Mouse (Mus musculus): ENCODE measurements around the gene Tdrd3.

Gene Tdrd3

GRCm38 (mm10) chr14:87566211-87566610 lies 149.8 kb downstream of the Tdrd3 start:
- DNase-seq (ENCODE audit: inconsistent ontology term): no peak

GRCm38 (mm10) chr14:87567034-87567461 lies 150.6 kb downstream of the Tdrd3 start:
- no peak for DNase-seq (ENCODE audit: inconsistent ontology term)

DNA sequence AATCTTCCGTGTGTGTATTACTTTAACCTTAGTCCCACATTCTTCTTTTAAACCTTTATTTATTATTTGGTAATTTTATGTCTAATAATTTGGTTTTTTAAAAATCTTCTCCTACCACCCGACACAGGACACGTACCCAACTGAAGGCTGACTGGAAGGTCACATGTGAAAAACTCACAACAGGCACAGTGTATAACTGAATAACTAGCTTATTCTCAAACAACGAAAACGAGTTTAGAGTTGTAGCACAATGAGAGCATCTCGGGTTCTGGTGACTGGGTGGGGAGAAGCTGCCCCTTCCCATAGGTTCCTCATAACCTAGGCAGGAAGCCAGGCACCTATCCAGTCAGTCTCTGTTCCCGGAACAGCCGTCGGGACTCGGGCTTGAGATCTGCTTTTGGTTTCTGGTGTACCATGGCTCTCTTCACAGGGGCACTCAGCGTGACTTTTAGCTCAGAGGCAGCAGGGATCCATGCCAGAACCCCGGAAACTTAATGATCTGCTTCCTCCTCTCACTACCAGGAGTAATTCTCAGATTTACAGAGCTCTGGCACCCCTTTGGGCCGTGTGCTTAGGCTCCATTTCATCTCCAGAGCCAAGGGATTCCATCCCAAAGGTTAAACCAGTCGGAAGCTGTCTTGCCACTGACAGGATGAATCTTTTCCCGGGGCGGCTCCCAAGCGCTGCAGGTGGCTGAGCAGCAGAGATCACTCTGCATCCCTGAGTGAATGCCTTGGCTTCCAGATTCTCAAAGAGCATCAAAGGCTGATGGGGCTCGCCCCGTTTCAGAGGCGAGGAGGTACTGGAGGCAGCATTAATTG lies 151.4 kb downstream of the Tdrd3 start:
- peak; percentile 62 for DNase-seq (ENCODE audit: inconsistent ontology term)

- peak; percentile 72 for DNase-seq (ENCODE audit: inconsistent ontology term)
These were observed 152.0 kb downstream of the Tdrd3 start for GRCm38 (mm10) chr14:87568447-87568908.

GRCm38 (mm10) chr14:87569471-87569870 lies 153.0 kb downstream of the Tdrd3 start:
- no peak for DNase-seq (ENCODE audit: inconsistent ontology term)

- DNase-seq (ENCODE audit: inconsistent ontology term): no peak
These were observed 156.0 kb downstream of the Tdrd3 start for GRCm38 (mm10) chr14:87572453-87572852.

DNA sequence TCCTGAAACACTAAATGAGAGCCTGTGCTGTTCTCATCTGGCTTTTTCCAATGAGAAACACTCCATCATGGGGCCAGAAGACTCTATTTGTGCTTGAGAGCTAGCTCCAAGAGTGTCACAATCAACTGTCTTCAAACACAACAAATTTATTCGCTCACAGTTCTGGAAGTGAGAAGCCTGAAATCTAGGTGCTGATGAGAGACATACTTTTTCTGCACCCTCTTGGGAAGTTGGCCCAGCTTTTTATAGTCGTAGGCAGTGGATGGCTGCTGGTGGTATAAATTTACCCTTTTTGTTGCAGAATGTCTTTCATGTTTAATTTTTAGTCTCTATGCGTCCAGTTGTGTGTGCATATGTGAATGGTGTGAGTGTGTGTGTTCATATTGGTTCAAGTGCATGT lies 166.2 kb downstream of the Tdrd3 start:
- DNase-seq (ENCODE audit: inconsistent ontology term): no peak

Data from Muller cell, postnatal 12 days (primary cell).